Mouse (Mus musculus) brain, embryonic 14.5 days (tissue): ENCODE results near the gene Lca5.

Source experiments
- CTCF ChIP-seq: fragments of 200-500 bp; IDR thresholded peaks from 2 replicates; pipeline ENCODE4 v1.5.1; 2012; ENCODE audit warnings: inconsistent platforms, mild to moderate bottlenecking, moderate library complexity, borderline replicate concordance; ENCODE audit not compliant: insufficient read depth, insufficient read length; ENCODE audit errors: extremely low read depth
- POLR2A ChIP-seq: fragments of 200-500 bp; IDR thresholded peaks from 2 replicates; pipeline ENCODE4 v1.6.1; 2012; ENCODE audit warnings: mild to moderate bottlenecking, inconsistent platforms, borderline replicate concordance; ENCODE audit not compliant: poor library complexity, insufficient read depth, insufficient read length, severe bottlenecking; ENCODE audit errors: extremely low read depth

- no peak for TF ChIP-seq CTCF
- TF ChIP-seq POLR2A, result no peak
These were observed 48.9 kb downstream of the Lca5 start for GRCm38 (mm10) chr9:83391996-83392395.
